Mouse (Mus musculus) C2C12 (cell line): ENCODE measurements around the gene Snx8. TPM values are rescaled to one million over a fixed set of nuclear protein-coding genes. Genes with fewer than 3 reads are reported as not detected.

Experiments
- H3K27me3 ChIP-seq: one replicate; pipeline ENCODE4 v1.6.1; 2011; ENCODE audit not compliant: control insufficient read depth, insufficient read depth, insufficient read length
- H3K36me3 ChIP-seq: one replicate; pipeline ENCODE4 v1.6.1; 2011; ENCODE audit not compliant: control insufficient read depth, insufficient read depth
- H3K4me3 ChIP-seq: one replicate; pipeline ENCODE4 v1.5.1; 2011; ENCODE audit warnings: mild to moderate bottlenecking, control low read depth; ENCODE audit not compliant: poor library complexity, insufficient read depth, severe bottlenecking
- H3K79me2 ChIP-seq: one replicate; pipeline ENCODE4 v1.6.1; 2011; ENCODE audit not compliant: control insufficient read depth, insufficient read depth
- H3K79me3 ChIP-seq: one replicate; pipeline ENCODE4 v1.6.1; 2011; ENCODE audit warnings: low read depth, control low read depth
- H3ac ChIP-seq: one replicate; pipeline ENCODE3; 2011; ENCODE audit warnings: low read depth; ENCODE audit not compliant: control insufficient read depth, insufficient read length
- CEBPB ChIP-seq: IDR thresholded peaks from one replicate; pipeline ENCODE4 v1.6.1; 2011; ENCODE audit warnings: low read depth, mild to moderate bottlenecking, control low read depth, moderate library complexity
- CTCF ChIP-seq: IDR thresholded peaks from one replicate; pipeline ENCODE4 v1.5.1; 2011; ENCODE audit not compliant: control insufficient read depth, insufficient read depth, insufficient read length
- FOSL1 ChIP-seq: IDR thresholded peaks from one replicate; pipeline ENCODE4 v1.8.0; 2011; ENCODE audit warnings: mild to moderate bottlenecking, low read length; ENCODE audit not compliant: poor library complexity, insufficient read depth, severe bottlenecking
- MAX ChIP-seq: IDR thresholded peaks from one replicate; pipeline ENCODE4 v1.6.1; 2011; ENCODE audit warnings: mild to moderate bottlenecking, control low read depth
- MYOD1 ChIP-seq: IDR thresholded peaks from one replicate; pipeline ENCODE4 v1.6.1; 2011; ENCODE audit warnings: low read depth; ENCODE audit not compliant: control insufficient read depth, insufficient read length
- MYOG ChIP-seq: IDR thresholded peaks from one replicate; pipeline ENCODE4 v1.6.1; 2011; ENCODE audit not compliant: control insufficient read depth, insufficient read length; ENCODE audit errors: extremely low read depth
- USF1 ChIP-seq: IDR thresholded peaks from one replicate; pipeline ENCODE4 v1.6.1; 2011; ENCODE audit warnings: low read depth, mild to moderate bottlenecking, control low read depth, moderate library complexity
- polyA plus RNA-seq: library from polyadenylated mRNA; unstranded; fragments of >200 nt; fragmentation: generic; extraction: Trizol; gene quantifications from one replicate; pipeline ENCODE4 v1.2.1, GENCODE M21; 2012; ENCODE audit warnings: missing spikeins

The Snx8 gene
- polyA plus RNA-seq, 1 experiment: 37.1 TPM

GRCm38 (mm10) chr5:140350731-140351497 lies 38.1 kb downstream of the Snx8 start:
- Histone ChIP-seq H3K79me2 (no peaks in the 10 kb centered on the region), H3K4me3 (no peak overlapping the region), H3ac (no peak overlapping the region), H3K36me3 (peaks cover 34% of the 10 kb centered on the region), H3K79me3 (no peaks in the 10 kb centered on the region), H3K27me3 (no peaks in the 10 kb centered on the region)
- TF ChIP-seq CEBPB: no peak
- no peak for TF ChIP-seq USF1
- no peak for TF ChIP-seq MYOD1
- TF ChIP-seq MYOG: no peak
- TF ChIP-seq CTCF: no peak
- TF ChIP-seq MAX: no peak
- no peak for TF ChIP-seq FOSL1

- Histone ChIP-seq H3K79me2 (no peaks in the 10 kb centered on the region), H3K36me3 (peaks cover 39% of the 10 kb centered on the region), H3K27me3 (no peaks in the 10 kb centered on the region), H3ac (no peak overlapping the region), H3K79me3 (no peaks in the 10 kb centered on the region), H3K4me3 (no peak overlapping the region)
- TF ChIP-seq USF1: no peak
- TF ChIP-seq MAX: no peak
- no peak for TF ChIP-seq MYOG
- no peak for TF ChIP-seq CTCF
- TF ChIP-seq MYOD1: no peak
- no peak for TF ChIP-seq CEBPB
- no peak for TF ChIP-seq FOSL1
Observed at GRCm38 (mm10) chr5:140349882-140350281, 39.2 kb downstream of the Snx8 start.

- peaks cover 16% of the 10 kb centered on the region for H3K36me3 ChIP-seq
- H3K79me2 ChIP-seq: no peaks in the 10 kb centered on the region
- TF ChIP-seq MAX (no peak), USF1 (no peak)
- H3K27me3 ChIP-seq: no peaks in the 10 kb centered on the region
- H3ac ChIP-seq: no peak overlapping the region
- no peak overlapping the region for H3K4me3 ChIP-seq
- no peaks in the 10 kb centered on the region for H3K79me3 ChIP-seq
Observed at GRCm38 (mm10) chr5:140346050-140346449, 43.0 kb downstream of the Snx8 start.

GRCm38 (mm10) chr5:140345244-140345643 lies 43.8 kb downstream of the Snx8 start:
- Histone ChIP-seq H3K36me3 (peaks cover 17% of the 10 kb centered on the region), H3K79me2 (no peaks in the 10 kb centered on the region), H3K4me3 (no peak overlapping the region), H3K79me3 (no peaks in the 10 kb centered on the region), H3K27me3 (no peaks in the 10 kb centered on the region), H3ac (no peak overlapping the region)
- TF ChIP-seq CEBPB: no peak
- TF ChIP-seq MYOD1: no peak
- no peak for TF ChIP-seq MAX
- no peak for TF ChIP-seq CTCF
- no peak for TF ChIP-seq MYOG
- TF ChIP-seq USF1: no peak
- TF ChIP-seq FOSL1: no peak

- H3ac ChIP-seq: no peak overlapping the region
- no peak for TF ChIP-seq CEBPB
- TF ChIP-seq USF1: no peak
- no peaks in the 10 kb centered on the region for H3K27me3 ChIP-seq
- H3K79me3 ChIP-seq: no peaks in the 10 kb centered on the region
- peaks cover 22% of the 10 kb centered on the region for H3K36me3 ChIP-seq
- H3K4me3 ChIP-seq: no peak overlapping the region
- no peaks in the 10 kb centered on the region for H3K79me2 ChIP-seq
Observed at GRCm38 (mm10) chr5:140342880-140343279, 46.2 kb downstream of the Snx8 start.

GRCm38 (mm10) chr5:140339836-140340235 lies 49.2 kb downstream of the Snx8 start:
- H3K79me2 ChIP-seq: no peaks in the 10 kb centered on the region

GRCm38 (mm10) chr5:140338779-140339178 lies 50.3 kb downstream of the Snx8 start:
- no peaks in the 10 kb centered on the region for H3K27me3 ChIP-seq
- H3K79me2 ChIP-seq: no peaks in the 10 kb centered on the region
- peaks cover 12% of the 10 kb centered on the region for H3K36me3 ChIP-seq
- H3ac ChIP-seq: no peak overlapping the region
- TF ChIP-seq CTCF (no peak), USF1 (no peak), MAX (no peak), MYOG (no peak), FOSL1 (no peak), CEBPB (no peak), MYOD1 (no peak)
- H3K79me3 ChIP-seq: no peaks in the 10 kb centered on the region
- H3K4me3 ChIP-seq: no peak overlapping the region

More at GRCm38 (mm10) chr5:140339836-140340235, 49.2 kb downstream of the Snx8 start:
- Histone ChIP-seq H3K4me3 (no peak overlapping the region), H3K27me3 (no peaks in the 10 kb centered on the region), H3K36me3 (peaks cover 15% of the 10 kb centered on the region), H3K79me3 (no peaks in the 10 kb centered on the region), H3ac (no peak overlapping the region)
- TF ChIP-seq MAX: no peak
